Mouse (Mus musculus): ENCODE data around the gene Gm49380. TPM values are rescaled to one million over a fixed set of nuclear protein-coding genes. Genes with fewer than 3 reads are reported as not detected.

Gm49380 gene
- polyA plus RNA-seq, 1 experiment from 2014 or later, result 0.05 TPM

DNA sequence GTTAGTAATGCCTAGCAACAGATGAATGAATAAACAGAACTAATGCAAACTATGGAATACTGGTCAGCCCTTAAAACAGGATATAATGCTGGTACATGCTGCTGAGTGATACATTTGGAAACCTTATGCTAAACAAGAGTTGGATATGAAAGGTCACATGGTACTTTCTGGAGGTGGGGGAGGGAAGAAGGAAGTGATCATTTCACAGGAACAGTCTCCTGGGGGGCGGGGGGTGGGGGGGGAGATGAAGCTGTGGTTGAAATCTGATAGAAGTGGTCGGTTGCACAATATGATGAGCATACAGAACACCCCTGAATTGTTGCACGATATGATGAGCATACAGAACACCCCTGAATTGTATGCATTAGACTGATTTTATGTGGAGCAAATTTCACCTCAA is 89.2 kb downstream of the Gm49380 start:
- Histone ChIP-seq H3K36me3 (no peaks in the 10 kb centered on the region), H3K27me3 (no peaks in the 10 kb centered on the region), H3K27ac (no peak overlapping the region), H3K9ac (no peak overlapping the region), H3K4me1 (replicated peaks) (no peaks in the 10 kb centered on the region), H3K4me3 (no peak overlapping the region), H3K9me3 (replicated peaks) (no peaks in the 10 kb centered on the region), H3K4me2 (no peak overlapping the region)
- no peak for ATAC-seq (replicated peaks; ENCODE audit: insufficient number of reproducible peaks, insufficient read depth, low FRiP score, low read depth)
- WGBS, result 58% methylated on average over 3 of the region's 3 CpGs

- no peaks in the 10 kb centered on the region for H3K36me3 ChIP-seq
- WGBS, result 67% methylated on average over 8 of the region's 8 CpGs
- no peaks in the 10 kb centered on the region for H3K4me1 ChIP-seq (replicated peaks)
- no peaks in the 10 kb centered on the region for H3K9me3 ChIP-seq (replicated peaks)
- no peak overlapping the region; the same call in 1 of the 2 replicates for H3K27ac ChIP-seq
- no peaks in the 10 kb centered on the region for H3K27me3 ChIP-seq
- H3K4me2 ChIP-seq, result no peak overlapping the region
- no peak for ATAC-seq (replicated peaks; ENCODE audit: insufficient number of reproducible peaks, insufficient read depth, low FRiP score, low read depth)
- no peak overlapping the region for H3K4me3 ChIP-seq
- H3K9ac ChIP-seq, result no peak overlapping the region
Observed at GRCm38 (mm10) chr9:44022100-44022847, 91.0 kb downstream of the Gm49380 start.

GRCm38 (mm10) chr9:44020001-44020400 is 93.3 kb downstream of the Gm49380 start:
- no peak overlapping the region for H3K27ac ChIP-seq
- no peak overlapping the region for H3K4me2 ChIP-seq
- ATAC-seq (replicated peaks; ENCODE audit: insufficient number of reproducible peaks, insufficient read depth, low FRiP score, low read depth), result no peak
- H3K36me3 ChIP-seq, result no peaks in the 10 kb centered on the region
- 64% methylated on average over 7 of the region's 7 CpGs for WGBS
- no peaks in the 10 kb centered on the region for H3K9me3 ChIP-seq (replicated peaks)
- no peaks in the 10 kb centered on the region for H3K4me1 ChIP-seq (replicated peaks)
- no peak overlapping the region for H3K4me3 ChIP-seq
- no peak overlapping the region for H3K9ac ChIP-seq
- no peaks in the 10 kb centered on the region for H3K27me3 ChIP-seq

DNA sequence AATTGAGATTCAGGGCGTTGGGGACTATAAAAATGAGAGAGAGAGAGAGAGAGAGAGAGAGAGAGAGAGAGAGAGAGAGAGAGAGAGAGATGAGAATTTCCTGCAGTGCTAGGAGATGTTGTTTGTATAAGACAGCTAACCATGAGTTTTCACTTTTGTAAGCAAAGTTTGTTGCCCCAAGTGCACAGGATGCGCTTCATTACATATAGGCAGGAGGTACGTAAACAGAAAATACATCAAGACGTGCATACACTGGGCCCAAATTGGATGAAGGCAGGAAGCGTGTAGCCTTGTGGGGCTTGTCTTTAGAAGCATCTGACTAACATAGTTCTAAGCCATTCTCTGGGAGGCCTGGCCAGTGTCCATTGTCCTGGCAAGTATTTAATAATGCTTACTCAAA is 95.5 kb downstream of the Gm49380 start:
- WGBS, result 70% methylated on average over 5 of the region's 5 CpGs
- ATAC-seq (replicated peaks; ENCODE audit: insufficient number of reproducible peaks, insufficient read depth, low FRiP score, low read depth), result no peak
- no peaks in the 10 kb centered on the region for H3K36me3 ChIP-seq

More for the DNA sequence above, 95.5 kb downstream of the Gm49380 start:
- H3K27me3 ChIP-seq, result no peaks in the 10 kb centered on the region
- H3K4me2 ChIP-seq, result no peak overlapping the region
- H3K4me3 ChIP-seq, result no peak overlapping the region
- H3K9ac ChIP-seq, result no peak overlapping the region
- no peak overlapping the region for H3K27ac ChIP-seq
- no peaks in the 10 kb centered on the region for H3K9me3 ChIP-seq (replicated peaks)
- 0 out of 2 replicates have a peak, but pooled peaks cover under 1% of the 10 kb centered on the region for H3K4me1 ChIP-seq (replicated peaks)

Other genes starting within 250 kb of the Gm49380 start
- gene Thy1, start 70.1 kb downstream of the Gm49380 start, polyA plus RNA-seq (2015; fragmentation: Nextera tagmentation; extraction: Ambion mirVana), result 2.2 and 10.6 TPM in 2 replicates
- 69.9 and 74.9 TPM in 2 replicates for gene Usp2, start 46.5 kb downstream of the Gm49380 start, polyA plus RNA-seq (2015; fragmentation: Nextera tagmentation; extraction: Ambion mirVana)
- not detected in 2 replicates for gene Mfrp, start 11.8 kb downstream of the Gm49380 start, polyA plus RNA-seq (2015; fragmentation: Nextera tagmentation; extraction: Ambion mirVana)
- gene C1qtnf5, start 6.3 kb downstream of the Gm49380 start, polyA plus RNA-seq (2015; fragmentation: Nextera tagmentation; extraction: Ambion mirVana), result 3.8 TPM in 2 replicates
- gene Rnf26, start within 50 bp of the Gm49380 start, polyA plus RNA-seq (2015; fragmentation: Nextera tagmentation; extraction: Ambion mirVana), result 28.7 and 39.9 TPM in 2 replicates
- 93.4 and 102 TPM in 2 replicates for gene Mcam, start 21.0 kb upstream of the Gm49380 start, polyA plus RNA-seq (2015; fragmentation: Nextera tagmentation; extraction: Ambion mirVana)
- gene Cbl, start 120.5 kb upstream of the Gm49380 start, polyA plus RNA-seq (2015; fragmentation: Nextera tagmentation; extraction: Ambion mirVana), result 10.7 and 14.8 TPM in 2 replicates
- 0.28 and 0.52 TPM in 2 replicates for gene Ccdc153, start 127.2 kb upstream of the Gm49380 start, polyA plus RNA-seq (2015; fragmentation: Nextera tagmentation; extraction: Ambion mirVana)
- gene Pdzd3, start 138.0 kb upstream of the Gm49380 start, polyA plus RNA-seq (2015; fragmentation: Nextera tagmentation; extraction: Ambion mirVana), result 0.13 TPM in 1 of 2 replicates, not detected in the other
- 7.3 and 9.2 TPM in 2 replicates for gene Nlrx1, start 155.1 kb upstream of the Gm49380 start, polyA plus RNA-seq (2015; fragmentation: Nextera tagmentation; extraction: Ambion mirVana)
- gene Abcg4, start 175.1 kb upstream of the Gm49380 start, polyA plus RNA-seq (2015; fragmentation: Nextera tagmentation; extraction: Ambion mirVana), result 1.5 and 2.8 TPM in 2 replicates
- 15.1 and 16.0 TPM in 2 replicates for gene Hinfp, start 192.2 kb upstream of the Gm49380 start, polyA plus RNA-seq (2015; fragmentation: Nextera tagmentation; extraction: Ambion mirVana)
- gene C2cd2l, start 206.8 kb upstream of the Gm49380 start, polyA plus RNA-seq (2015; fragmentation: Nextera tagmentation; extraction: Ambion mirVana), result 6.5 and 7.1 TPM in 2 replicates
- gene Dpagt1, start 212.5 kb upstream of the Gm49380 start, polyA plus RNA-seq (2015; fragmentation: Nextera tagmentation; extraction: Ambion mirVana), result 27.8 and 31.0 TPM in 2 replicates
- gene H2afx, start 221.2 kb upstream of the Gm49380 start, polyA plus RNA-seq (2015; fragmentation: Nextera tagmentation; extraction: Ambion mirVana), result 167 and 187 TPM in 2 replicates
- gene Hmbs, start 230.7 kb upstream of the Gm49380 start, polyA plus RNA-seq (2015; fragmentation: Nextera tagmentation; extraction: Ambion mirVana), result 89.7 and 105 TPM in 2 replicates
- 17.3 and 20.9 TPM in 2 replicates for gene Vps11, start 248.2 kb upstream of the Gm49380 start, polyA plus RNA-seq (2015; fragmentation: Nextera tagmentation; extraction: Ambion mirVana)